Mouse (Mus musculus) cortical plate, adult 2 months (tissue): ENCODE measurements around the gene Bpgm.

Experiments used
- CTCF ChIP-seq: fragments of 200-500 bp; IDR thresholded peaks from 2 replicates; pipeline ENCODE4 v1.5.1; 2011; ENCODE audit warnings: mild to moderate bottlenecking, control low read depth, low read length; ENCODE audit not compliant: insufficient read depth; ENCODE audit errors: extremely low read depth
- POLR2A ChIP-seq: fragments of 200-500 bp; IDR thresholded peaks from 2 replicates; pipeline ENCODE4 v1.6.1; 2011; ENCODE audit warnings: mild to moderate bottlenecking, low read length, control low read depth; ENCODE audit not compliant: insufficient read depth; ENCODE audit errors: extremely low read depth

DNA sequence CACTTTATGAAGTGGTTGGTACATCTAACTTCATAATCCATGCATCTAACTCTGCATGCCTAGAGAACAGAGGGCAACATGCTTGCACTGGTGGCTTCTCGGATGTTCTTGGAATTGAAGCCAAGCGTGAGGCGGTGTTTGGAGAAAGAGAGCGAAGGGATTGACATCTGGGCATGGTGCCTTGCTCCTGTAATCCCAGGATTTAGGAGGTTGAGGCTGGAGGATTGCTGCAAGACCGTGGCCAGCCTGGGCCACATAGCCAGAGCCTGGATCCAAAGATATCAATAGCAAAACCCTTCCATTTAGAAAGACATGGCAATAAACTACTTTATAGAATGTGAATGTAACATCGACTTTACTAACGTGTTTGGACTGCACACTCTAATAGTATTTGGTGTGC lies 2.0 kb downstream of the Bpgm start:
- TF ChIP-seq POLR2A: no peak
- TF ChIP-seq CTCF: no peak
